Mouse (Mus musculus): ENCODE data around the gene Pappa2. TPM values are rescaled to one million over a fixed set of nuclear protein-coding genes. Genes with fewer than 3 reads are reported as not detected.

Pappa2 gene
- total RNA-seq, 2 experiments from 2014 or later, result 0.34 to 0.41 TPM

GRCm38 (mm10) chr1:158915592-158915991 is 64.7 kb downstream of the Pappa2 start:
- DNase-seq, result no peak
- intact Hi-C loops (cut with DNase I), result no loop called here

- intact Hi-C loops (cut with DNase I), result no loop called here
- no peak for DNase-seq
Measured at GRCm38 (mm10) chr1:158910661-158911060, 69.6 kb downstream of the Pappa2 start.

GRCm38 (mm10) chr1:158897339-158897738 is 83.0 kb downstream of the Pappa2 start:
- intact Hi-C loops (cut with DNase I), result no loop called here
- no peak for DNase-seq

GRCm38 (mm10) chr1:158894441-158894840 is 85.8 kb downstream of the Pappa2 start:
- no peak for DNase-seq
- intact Hi-C loops (cut with DNase I), result no loop called here

- intact Hi-C loops (cut with DNase I), result no loop called here
Measured at GRCm38 (mm10) chr1:158875487-158875886, 104.8 kb downstream of the Pappa2 start.

GRCm38 (mm10) chr1:158874552-158875077 is 105.7 kb downstream of the Pappa2 start:
- no peak for DNase-seq
- intact Hi-C loops (cut with DNase I), result no loop called here

More at GRCm38 (mm10) chr1:158875487-158875886, 104.8 kb downstream of the Pappa2 start:
- peak in 1 of 2 experiments; percentile 2 for DNase-seq

- intact Hi-C loops (cut with DNase I), result no loop called here
- no peak for DNase-seq
Measured at GRCm38 (mm10) chr1:158873631-158874030, 106.7 kb downstream of the Pappa2 start.

- no peak for DNase-seq
- intact Hi-C loops (cut with DNase I), result no loop called here
Measured at GRCm38 (mm10) chr1:158871401-158871800, 108.9 kb downstream of the Pappa2 start.

GRCm38 (mm10) chr1:158860190-158860589 is 120.1 kb downstream of the Pappa2 start:
- no peak for DNase-seq

GRCm38 (mm10) chr1:158853936-158854882 is 126.1 kb downstream of the Pappa2 start:
- DNase-seq, result no peak
- intact Hi-C loops (cut with DNase I), result no loop called here

More at GRCm38 (mm10) chr1:158860190-158860589, 120.1 kb downstream of the Pappa2 start:
- intact Hi-C loops (cut with DNase I), result no loop called here

- DNase-seq, result no peak
- intact Hi-C loops (cut with DNase I), result no loop called here
Measured at GRCm38 (mm10) chr1:158852836-158853567, 127.3 kb downstream of the Pappa2 start.

- no peak for DNase-seq
- intact Hi-C loops (cut with DNase I), result no loop called here
Measured at GRCm38 (mm10) chr1:158850459-158850858, 129.8 kb downstream of the Pappa2 start.

GRCm38 (mm10) chr1:158844604-158845003 is 135.7 kb downstream of the Pappa2 start:
- peak in 1 of 2 experiments; percentile 10 for DNase-seq
- intact Hi-C loops (cut with DNase I), result loop anchor here (2.0 to 5.0 kb wide), 2 partner anchors 108 to 293 kb away; no protein-coding TSS in a partner anchor

GRCm38 (mm10) chr1:158837151-158837550 is 143.1 kb downstream of the Pappa2 start:
- intact Hi-C loops (cut with DNase I), result no loop called here

GRCm38 (mm10) chr1:158830152-158830551 is 150.1 kb downstream of the Pappa2 start:
- intact Hi-C loops (cut with DNase I), result no loop called here
- DNase-seq, result no peak

More at GRCm38 (mm10) chr1:158837151-158837550, 143.1 kb downstream of the Pappa2 start:
- no peak for DNase-seq

- no peak for DNase-seq
- intact Hi-C loops (cut with DNase I), result no loop called here
Measured at GRCm38 (mm10) chr1:158827931-158828330, 152.4 kb downstream of the Pappa2 start.

- no peak for DNase-seq
- intact Hi-C loops (cut with DNase I), result no loop called here
Measured at GRCm38 (mm10) chr1:158819676-158820075, 160.6 kb downstream of the Pappa2 start.

GRCm38 (mm10) chr1:158816479-158816878 is 163.8 kb downstream of the Pappa2 start:
- intact Hi-C loops (cut with DNase I), result no loop called here
- no peak for DNase-seq

- intact Hi-C loops (cut with DNase I), result no loop called here
- DNase-seq, result no peak
Measured at GRCm38 (mm10) chr1:158811887-158812286, 168.4 kb downstream of the Pappa2 start.

- intact Hi-C loops (cut with DNase I), result no loop called here
- DNase-seq, result peak; percentile 8 to 11
Measured at GRCm38 (mm10) chr1:158775486-158775885, 204.8 kb downstream of the Pappa2 start.

- intact Hi-C loops (cut with DNase I), result no loop called here
- DNase-seq, result no peak
Measured at GRCm38 (mm10) chr1:158773102-158773501, 207.2 kb downstream of the Pappa2 start.
